Mouse (Mus musculus) cerebellum, adult 18-20 months (tissue): ENCODE measurements around the gene Olfr1368.
A peak's percentile ranks its signal among the peaks of the same experiment; 100 is the strongest.

ENCODE experiments used
- DNase-seq, 2 experiments: peaks; one replicate each; pipeline ENCODE4 v3.0.0; 2021

Gene Olfr1368

GRCm38 (mm10) chr13:21145767-21146166 is at the start of gene Olfr1368:
Olfr1368 (minus strand) TSS chr13:21145867.
- DNase-seq, result no peak

GRCm38 (mm10) chr13:21185521-21185920 is 39.9 kb upstream of the Olfr1368 start:
- DNase-seq, result no peak

- no peak for DNase-seq
These were observed 38.0 kb upstream of the Olfr1368 start for GRCm38 (mm10) chr13:21183661-21184060.

GRCm38 (mm10) chr13:21183066-21183465 is 37.4 kb upstream of the Olfr1368 start:
- no peak for DNase-seq

GRCm38 (mm10) chr13:21181996-21182395 is 36.3 kb upstream of the Olfr1368 start:
- no peak for DNase-seq

GRCm38 (mm10) chr13:21180551-21181530 is 35.2 kb upstream of the Olfr1368 start:
- peak; percentile 52 to 69 for DNase-seq

- DNase-seq, result peak; percentile 85 to 87
These were observed 34.3 kb upstream of the Olfr1368 start for GRCm38 (mm10) chr13:21179724-21180550.

- DNase-seq, result no peak
These were observed 33.7 kb upstream of the Olfr1368 start, which contains the start of gene Trim27 for GRCm38 (mm10) chr13:21179367-21179723. Trim27 (plus strand) TSS chr13:21179445.

GRCm38 (mm10) chr13:21178364-21178763 is 32.7 kb upstream of the Olfr1368 start:
- no peak for DNase-seq

GRCm38 (mm10) chr13:21177657-21178056 is 32.0 kb upstream of the Olfr1368 start:
- no peak for DNase-seq

GRCm38 (mm10) chr13:21176733-21177132 is 31.1 kb upstream of the Olfr1368 start:
- DNase-seq, result no peak

- peak; percentile 58 to 61 for DNase-seq
These were observed 27.4 kb upstream of the Olfr1368 start for GRCm38 (mm10) chr13:21173072-21173471.

- DNase-seq, result peak; percentile 58 to 75
These were observed 26.8 kb upstream of the Olfr1368 start for GRCm38 (mm10) chr13:21172241-21173027.

GRCm38 (mm10) chr13:21171600-21172150 is 26.0 kb upstream of the Olfr1368 start:
- peak; percentile 30 to 35 for DNase-seq

GRCm38 (mm10) chr13:21171156-21171530 is 25.5 kb upstream of the Olfr1368 start:
- DNase-seq, result peak in 1 of 2 experiments; percentile 31

- DNase-seq, result no peak
These were observed 24.9 kb upstream of the Olfr1368 start for GRCm38 (mm10) chr13:21170431-21171155.

- peak; percentile 57 to 72 for DNase-seq
These were observed 24.2 kb upstream of the Olfr1368 start for GRCm38 (mm10) chr13:21169657-21170430.

- peak in 1 of 2 experiments; percentile 23 for DNase-seq
These were observed 23.5 kb upstream of the Olfr1368 start for GRCm38 (mm10) chr13:21169121-21169656.

GRCm38 (mm10) chr13:21168371-21169011 is 22.8 kb upstream of the Olfr1368 start:
- peak; percentile 38 to 48 for DNase-seq

- DNase-seq, result peak in 1 of 2 experiments; percentile 25
These were observed 22.2 kb upstream of the Olfr1368 start for GRCm38 (mm10) chr13:21167910-21168300.
